Mouse (Mus musculus) spleen, adult 12 weeks (tissue): ENCODE results near the gene Nfkbil1.
A peak's percentile ranks its signal among the peaks of the same experiment; 100 is the strongest.

ENCODE experiments used
- DNase-seq: peaks from one replicate; pipeline ENCODE4 v3.0.0; 2022; ENCODE audit warnings: low spot score

Nfkbil1 gene

DNA sequence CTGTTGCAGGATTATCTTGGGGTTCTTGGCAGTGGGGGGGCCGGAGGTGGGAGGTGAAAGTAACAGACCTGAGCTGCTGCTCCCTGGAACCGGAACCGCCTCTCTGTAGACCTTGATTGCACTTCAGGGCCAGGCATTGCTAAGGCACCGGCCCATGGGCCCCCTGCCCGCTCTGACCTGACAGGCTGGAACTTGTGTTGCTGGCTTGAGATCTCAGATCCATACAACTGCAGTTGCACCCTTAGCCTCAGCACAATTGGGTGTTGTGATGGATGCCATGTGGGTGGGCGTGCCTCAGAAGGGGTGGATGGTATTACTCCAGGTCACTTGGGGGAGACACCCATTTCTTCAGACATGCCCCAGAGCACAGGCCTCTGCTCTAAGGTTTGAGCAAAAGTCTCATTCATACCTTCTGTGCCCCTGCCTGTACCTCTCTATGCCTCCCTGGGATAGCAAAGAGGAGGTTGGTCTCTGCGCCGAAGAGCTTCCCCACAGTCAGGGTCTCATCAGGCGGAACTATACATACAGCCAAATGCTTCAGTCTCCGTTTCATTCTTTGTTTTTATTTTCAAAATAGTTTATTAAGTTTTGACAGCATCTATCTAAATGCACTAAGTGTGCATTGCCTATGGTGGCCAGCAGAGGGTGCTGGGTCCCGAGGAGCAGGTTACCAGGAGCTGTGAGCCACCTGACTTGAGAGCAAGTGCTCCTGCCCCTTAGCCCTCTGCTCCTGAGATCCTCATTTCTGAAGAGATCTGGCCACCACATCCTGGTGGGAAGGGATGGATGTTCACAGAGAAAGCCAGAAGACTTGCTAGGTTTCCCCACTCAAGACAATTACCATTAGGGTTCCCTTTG, 18.9 kb upstream of the Nfkbil1 start:
- peak; percentile 66 for DNase-seq

GRCm38 (mm10) chr17:35253293-35254093, 17.9 kb upstream of the Nfkbil1 start:
- no peak for DNase-seq

GRCm38 (mm10) chr17:35252619-35253292, 17.2 kb upstream of the Nfkbil1 start:
- no peak for DNase-seq

DNA sequence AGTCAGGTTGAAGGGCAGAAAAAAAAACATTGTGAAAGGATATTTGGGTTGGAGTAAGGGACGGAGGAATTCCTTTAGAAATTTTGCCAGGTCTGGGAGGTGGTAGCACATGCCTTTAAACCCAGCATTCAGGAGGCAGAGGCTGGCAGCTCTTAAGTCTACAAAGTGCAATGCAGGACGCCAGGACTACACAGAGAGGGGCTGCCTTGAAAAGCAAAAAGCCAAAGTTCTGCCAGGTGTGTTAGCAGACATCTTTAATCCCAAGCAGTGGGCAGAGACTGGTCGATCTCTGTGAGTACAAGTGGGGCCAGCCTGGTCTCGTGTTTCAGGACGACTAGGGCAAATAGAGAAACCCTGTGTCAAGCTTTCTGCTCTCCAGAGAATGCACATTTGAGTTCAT, 16.4 kb upstream of the Nfkbil1 start:
- DNase-seq, result no peak

DNA sequence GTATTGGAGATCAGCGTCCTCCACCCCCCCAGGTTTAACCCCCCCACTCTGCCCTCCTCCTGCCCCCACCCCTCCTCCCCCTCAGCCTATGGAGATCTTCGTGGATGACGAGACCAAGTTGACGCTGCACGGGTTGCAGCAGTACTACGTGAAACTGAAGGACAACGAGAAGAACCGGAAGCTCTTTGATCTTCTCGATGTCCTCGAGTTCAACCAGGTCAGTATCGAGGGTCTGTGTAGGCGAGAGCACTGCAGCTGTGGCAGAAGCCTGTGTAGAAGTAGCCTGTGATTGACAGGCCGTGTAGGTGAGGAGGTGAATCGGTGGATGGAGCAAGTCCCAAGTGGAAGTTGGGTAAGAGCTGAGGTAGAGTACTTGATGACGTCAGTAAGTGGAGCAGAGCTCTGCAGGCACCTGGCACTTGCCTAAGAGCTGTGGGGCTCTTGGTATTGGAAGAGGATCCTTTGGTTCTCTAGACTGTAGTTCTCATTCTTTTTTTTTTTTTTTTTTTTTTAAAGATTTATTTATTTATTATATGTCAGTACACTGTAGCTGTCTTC, 15.6 kb upstream of the Nfkbil1 start:
- DNase-seq, result no peak

GRCm38 (mm10) chr17:35250348-35251120, 14.9 kb upstream of the Nfkbil1 start:
- DNase-seq, result no peak

DNA sequence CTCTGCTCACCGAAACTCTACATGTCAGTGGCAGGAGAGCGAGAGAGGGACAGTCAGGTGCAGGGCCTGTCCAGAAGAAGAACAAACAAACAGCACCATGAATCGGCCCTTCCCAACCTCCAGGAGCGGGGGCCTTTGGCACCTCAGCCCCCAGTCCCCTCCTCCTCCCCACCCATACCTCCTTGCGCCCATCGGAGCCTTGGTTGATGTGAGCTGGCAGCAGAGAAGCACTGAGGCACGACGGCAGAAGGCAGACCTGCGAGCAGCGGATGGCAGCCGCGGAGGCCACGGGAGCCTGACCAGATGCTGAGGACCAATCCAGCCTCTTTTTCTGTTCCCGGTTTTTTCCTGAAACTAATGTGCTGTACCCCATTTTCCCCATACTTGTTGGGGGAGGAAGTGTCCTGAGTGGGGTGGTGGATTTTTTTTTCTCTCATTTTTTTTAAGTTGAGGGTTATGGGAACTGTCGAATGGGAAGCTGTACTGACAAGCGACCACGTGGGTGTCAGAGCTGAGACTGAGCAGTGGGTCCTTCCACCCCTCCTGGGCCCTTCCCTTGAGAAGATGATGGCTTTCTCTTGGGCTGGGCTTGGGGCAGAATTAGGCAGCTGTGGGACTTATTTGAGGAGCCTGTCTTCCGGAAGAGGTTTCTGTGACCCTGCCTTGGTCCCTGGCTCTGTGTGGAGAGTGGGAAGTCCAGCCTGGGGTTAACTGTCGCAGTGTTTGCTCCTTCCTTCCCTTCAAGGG, 14.0 kb upstream of the Nfkbil1 start:
- DNase-seq, result no peak

- DNase-seq, result no peak
These were observed 13.4 kb upstream of the Nfkbil1 start for GRCm38 (mm10) chr17:35248986-35249385.

DNA sequence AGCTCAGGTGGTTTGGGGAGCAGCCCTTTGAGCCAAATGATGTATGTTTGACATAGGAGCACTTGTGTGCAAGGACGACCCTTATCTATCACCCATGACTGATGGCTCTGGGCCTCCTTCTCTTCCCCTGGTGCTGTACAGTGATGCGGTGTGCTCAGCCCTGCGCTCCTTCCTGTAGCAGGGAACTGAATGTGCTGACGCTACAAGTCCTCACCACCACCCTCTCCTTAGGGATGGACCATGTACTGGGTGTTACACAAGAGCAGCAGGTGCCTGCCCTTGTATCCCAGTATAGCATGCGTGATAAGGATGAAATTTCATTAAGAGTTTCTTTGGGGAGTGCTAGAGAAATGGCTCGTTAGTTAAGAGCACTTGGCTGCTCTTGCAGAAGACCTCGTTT, 11.6 kb upstream of the Nfkbil1 start:
- no peak for DNase-seq

- DNase-seq, result no peak
These were observed 10.4 kb upstream of the Nfkbil1 start for GRCm38 (mm10) chr17:35245731-35246623.

DNA sequence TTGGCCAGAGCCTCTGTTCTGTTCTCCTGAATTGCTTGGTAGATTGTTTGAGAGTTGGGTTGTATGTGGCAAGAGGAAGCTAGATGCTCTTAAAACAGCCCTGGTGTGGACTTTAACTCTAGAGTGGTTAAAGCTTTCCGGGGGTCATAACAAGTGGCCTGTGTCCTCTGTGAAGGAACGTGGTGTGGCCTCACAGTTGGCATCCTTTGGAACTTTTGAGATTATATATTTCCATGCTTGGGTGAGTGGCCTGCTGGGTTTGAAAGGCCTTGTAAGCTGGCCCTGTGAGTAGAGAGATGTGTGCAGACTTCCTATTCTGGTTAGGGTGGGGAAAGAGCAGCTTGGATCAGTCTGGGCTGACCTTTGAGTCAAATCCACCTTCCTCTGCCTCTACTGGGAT, 9.4 kb upstream of the Nfkbil1 start:
- DNase-seq, result no peak

GRCm38 (mm10) chr17:35243086-35243485, 7.5 kb upstream of the Nfkbil1 start:
- no peak for DNase-seq

DNA sequence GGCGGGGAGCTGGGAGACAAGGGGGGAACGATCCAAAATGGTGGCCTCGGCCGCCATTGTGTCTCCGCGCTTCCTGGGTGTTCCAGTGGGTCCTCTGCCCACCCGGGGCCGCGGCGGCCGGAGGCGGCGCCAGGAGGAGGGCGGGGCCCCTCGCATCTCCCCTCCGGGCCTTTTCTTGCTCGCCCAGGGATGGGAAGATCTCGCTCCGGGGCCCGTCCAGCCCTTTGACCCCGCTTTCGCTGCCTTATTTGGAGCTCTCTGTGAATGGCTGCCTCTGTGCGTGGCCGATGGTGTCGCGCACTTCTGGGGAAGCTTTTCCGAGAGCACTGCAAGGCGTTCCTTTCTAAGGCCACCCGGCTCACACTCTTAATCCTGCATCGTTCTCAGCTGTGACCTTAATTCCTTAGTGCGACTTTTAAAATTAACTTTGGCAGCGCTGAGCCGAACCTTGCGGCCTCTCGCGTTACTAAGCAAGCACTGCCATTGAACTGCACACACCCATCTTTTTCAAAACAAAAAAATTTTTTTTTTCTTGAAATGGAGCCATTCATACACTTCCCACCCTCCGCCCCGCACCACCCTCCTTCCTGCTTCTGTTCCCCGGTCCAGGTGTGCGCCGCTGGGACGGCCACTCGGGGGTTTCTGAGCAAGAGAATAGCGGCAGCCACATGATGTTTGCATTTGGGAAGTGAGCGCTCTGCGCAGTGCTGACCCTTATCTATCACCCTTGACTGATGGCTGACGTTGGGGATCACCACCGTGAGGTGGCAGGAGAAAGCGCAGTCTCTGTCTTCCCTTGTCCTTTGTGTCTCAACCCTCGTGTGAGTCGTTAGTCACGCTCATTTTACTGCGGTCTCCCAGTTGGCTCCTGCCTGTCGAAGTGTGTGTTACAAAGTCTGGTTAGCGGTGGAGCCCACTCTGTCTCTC, 6.7 kb upstream of the Nfkbil1 start:
- DNase-seq, result peak; percentile 49

DNA sequence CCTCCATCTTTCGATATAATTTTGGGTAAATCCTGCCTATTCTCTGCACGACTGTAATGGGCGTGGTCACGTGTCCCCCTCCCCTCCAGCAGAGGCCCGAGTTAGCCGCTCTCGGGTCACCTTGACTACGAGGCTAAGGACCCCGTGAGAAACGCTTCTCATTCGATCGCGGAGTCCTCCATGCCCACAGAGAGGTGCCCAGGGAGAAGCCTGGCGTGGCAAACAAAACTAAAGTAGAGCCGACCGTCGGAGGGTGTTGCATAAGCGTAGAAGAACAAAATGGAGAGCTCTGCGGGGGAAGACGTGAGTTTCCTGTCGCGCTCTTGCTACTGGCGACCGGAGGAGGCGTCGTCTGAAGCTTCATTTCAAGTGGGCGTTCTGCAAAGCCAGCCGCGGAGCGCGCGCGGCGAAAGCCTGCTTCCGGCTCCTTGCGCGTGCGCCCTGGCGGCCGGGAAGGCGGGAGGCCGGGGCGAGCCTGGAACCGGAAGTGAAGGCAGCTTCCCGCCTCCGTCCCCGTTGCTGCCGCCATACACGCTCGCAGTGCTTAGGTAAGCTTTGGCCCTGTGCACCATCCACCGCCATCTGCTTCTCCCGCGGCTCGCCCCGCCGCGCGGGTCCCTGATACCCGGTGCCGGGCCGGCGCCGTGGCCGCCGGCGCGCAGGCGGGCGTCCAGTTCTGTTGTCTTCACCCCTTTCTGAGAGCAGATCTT, 5.9 kb upstream of the Nfkbil1 start, which contains the start of gene Ddx39b:
Gene Ddx39b, plus strand, starts transcription at position 442 of the 710 bp plus-strand sequence.
- DNase-seq, result peak; percentile 95

DNA sequence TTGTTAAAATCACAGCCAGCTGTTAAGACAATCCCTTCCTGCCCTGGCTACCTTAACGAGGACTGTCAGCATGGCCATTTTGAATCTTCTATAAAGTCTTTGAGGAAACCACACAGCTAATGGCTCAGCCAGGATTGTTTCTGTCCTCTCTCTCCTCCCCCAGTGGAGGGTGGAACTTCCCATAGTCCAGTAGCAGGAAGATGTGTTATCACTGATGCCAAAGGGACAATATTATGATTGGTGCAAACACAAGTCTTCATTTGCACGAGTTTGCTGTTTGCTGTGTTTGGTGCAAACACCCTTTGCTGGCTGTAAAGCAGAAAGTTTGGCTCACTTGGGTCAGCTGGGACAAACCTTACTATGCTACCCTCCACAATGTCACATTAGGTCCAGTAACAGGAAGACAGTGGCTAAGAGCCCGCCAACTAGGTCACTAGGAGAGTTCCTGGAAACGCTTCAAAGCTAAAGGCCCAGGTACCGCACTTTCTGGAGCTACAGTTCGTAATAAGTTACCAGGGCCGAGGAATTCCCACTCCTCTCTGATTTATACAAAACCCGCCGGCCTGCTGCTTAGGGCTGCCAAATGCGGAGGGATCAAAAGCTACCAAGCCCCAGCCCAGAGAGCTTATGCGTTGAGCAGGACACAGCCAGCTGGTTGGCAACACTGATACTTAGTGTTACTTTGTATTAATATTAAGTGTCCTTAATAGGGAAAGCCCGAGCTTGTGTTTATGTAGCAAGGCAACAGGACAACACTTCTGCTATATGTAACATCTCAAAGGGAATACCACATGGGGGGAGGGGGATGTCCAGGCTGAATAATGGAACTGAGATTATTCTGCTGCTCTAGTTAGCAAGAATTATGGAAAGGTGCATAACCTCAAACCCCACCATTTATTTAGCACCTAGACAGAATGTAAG, 5.1 kb upstream of the Nfkbil1 start:
- DNase-seq, result no peak

- DNase-seq, result no peak
These were observed 4.1 kb upstream of the Nfkbil1 start for GRCm38 (mm10) chr17:35239700-35240099.

- DNase-seq, result no peak
These were observed 1.9 kb upstream of the Nfkbil1 start for GRCm38 (mm10) chr17:35237504-35237903.
